Mouse (Mus musculus) hindbrain, embryonic 10.5 days (tissue): ENCODE data around the gene Ttc7b. TPM values are rescaled to one million over a fixed set of nuclear protein-coding genes. Genes with fewer than 3 reads are reported as not detected.

Experiments used
- DNase-seq: peaks from one replicate; pipeline ENCODE4 v3.0.0-alpha.2; 2017; ENCODE audit warnings: low spot score
- H3K27ac ChIP-seq: fragments of 300-500 bp; sonication (generic); 2 replicates; pipeline ENCODE4 v1.5.1; 2016; ENCODE audit warnings: mild to moderate bottlenecking, moderate library complexity
- H3K27me3 ChIP-seq: fragments of 300-500 bp; sonication (generic); 2 replicates; pipeline ENCODE4 v1.6.1; 2016; ENCODE audit warnings: mild to moderate bottlenecking; ENCODE audit not compliant: poor library complexity, insufficient read depth, severe bottlenecking
- H3K36me3 ChIP-seq: fragments of 300-500 bp; sonication (generic); 2 replicates; pipeline ENCODE4 v1.6.1; 2016; ENCODE audit warnings: mild to moderate bottlenecking, moderate library complexity
- H3K4me1 ChIP-seq: fragments of 300-500 bp; sonication (generic); replicated peaks from 2 replicates; pipeline ENCODE4 v1.6.1; 2016; ENCODE audit warnings: mild to moderate bottlenecking
- H3K4me3 ChIP-seq: fragments of 300-500 bp; sonication (generic); 2 replicates; pipeline ENCODE4 v1.5.1; 2016; ENCODE audit warnings: mild to moderate bottlenecking, moderate library complexity
- H3K9me3 ChIP-seq: fragments of 300-500 bp; sonication (generic); 2 replicates; pipeline ENCODE4 v1.6.1; 2016; ENCODE audit warnings: mild to moderate bottlenecking, moderate library complexity
- WGBS: fragments of 180-500 bp; shearing (Covaris S2); methylation state at CpG from one replicate; pipeline ENCODE4 v1.1.7; 2016; 5-methylcytosine and 5-hydroxymethylcytosine counted together
- polyA plus RNA-seq: library from polyadenylated mRNA; unstranded; fragments of >200 nt; fragmentation: Nextera tagmentation; extraction: Ambion mirVana; gene quantifications from 2 replicates; pipeline ENCODE4 v1.2.1, GENCODE M21; 2016

Gene Ttc7b
- polyA plus RNA-seq, 1 experiment from 2014 or later = 5.6 TPM

- H3K9me3 ChIP-seq = no peaks in the 10 kb centered on the region
- no peak overlapping the region for H3K4me3 ChIP-seq
- H3K27ac ChIP-seq = no peak overlapping the region; the same call in 1 of the 2 replicates
- H3K4me1 ChIP-seq = peaks cover 46% of the 10 kb centered on the region
- no peak for DNase-seq
- H3K27me3 ChIP-seq = no peaks in the 10 kb centered on the region
- WGBS = 81% methylated on average over 5 of the region's 5 CpGs
- H3K36me3 ChIP-seq = no peaks in the 10 kb centered on the region
These were observed 232.6 kb downstream of the Ttc7b start for GRCm38 (mm10) chr12:100288018-100288417.

DNA sequence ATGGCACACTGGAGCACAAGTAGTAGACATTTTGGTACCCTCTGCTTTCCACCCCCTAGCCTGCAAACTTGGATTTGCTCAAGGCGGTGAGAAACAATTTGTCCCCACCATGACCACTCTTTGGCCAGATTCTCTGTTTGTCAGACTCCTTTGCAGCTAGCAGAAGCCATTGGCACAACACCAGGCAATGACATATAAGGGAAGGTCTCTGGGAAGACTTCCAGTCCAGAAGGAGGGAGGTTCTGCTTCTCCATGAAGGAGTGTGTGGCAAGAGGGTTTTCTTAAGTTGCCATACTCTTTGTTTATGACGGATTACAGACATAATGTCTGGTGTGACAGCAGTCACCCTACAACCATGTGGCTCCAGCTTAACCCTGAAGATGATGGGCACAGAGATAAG, 233.1 kb downstream of the Ttc7b start:
- H3K9me3 ChIP-seq = no peaks in the 10 kb centered on the region
- H3K36me3 ChIP-seq = no peaks in the 10 kb centered on the region
- no peak overlapping the region for H3K27ac ChIP-seq
- H3K4me1 ChIP-seq = peaks cover 50% of the 10 kb centered on the region
- no peaks in the 10 kb centered on the region for H3K27me3 ChIP-seq
- WGBS = 96% methylated on average over 2 of the region's 2 CpGs
- H3K4me3 ChIP-seq = no peak overlapping the region
- DNase-seq = no peak

DNA sequence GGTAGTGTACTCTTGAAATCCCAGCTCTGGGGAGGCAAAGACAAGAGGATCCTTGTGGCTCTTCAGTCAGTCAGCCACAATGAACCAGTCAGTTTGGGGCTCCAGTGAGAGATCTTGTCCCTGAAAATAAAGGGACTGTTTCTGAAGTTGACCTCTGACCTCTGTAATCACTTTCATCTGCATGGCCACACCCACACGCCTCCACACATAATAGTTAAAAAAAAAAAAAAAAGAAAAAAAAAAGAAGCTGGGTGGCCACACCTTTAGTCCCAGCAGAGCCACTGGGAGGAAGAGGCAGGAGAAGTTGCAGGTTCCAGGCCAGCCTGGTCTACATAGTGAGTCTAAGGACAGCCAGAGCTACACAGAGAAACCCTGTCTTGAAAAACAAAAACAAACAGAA, 237.3 kb downstream of the Ttc7b start:
- Histone ChIP-seq H3K4me1 (peaks cover 45% of the 10 kb centered on the region), H3K9me3 (no peaks in the 10 kb centered on the region), H3K27me3 (no peaks in the 10 kb centered on the region), H3K27ac (peak overlapping the region; percentile 84), H3K36me3 (no peaks in the 10 kb centered on the region), H3K4me3 (no peak overlapping the region)
- no peak for DNase-seq
- WGBS = 24% methylated on average over 1 of the region's 1 CpGs

DNA sequence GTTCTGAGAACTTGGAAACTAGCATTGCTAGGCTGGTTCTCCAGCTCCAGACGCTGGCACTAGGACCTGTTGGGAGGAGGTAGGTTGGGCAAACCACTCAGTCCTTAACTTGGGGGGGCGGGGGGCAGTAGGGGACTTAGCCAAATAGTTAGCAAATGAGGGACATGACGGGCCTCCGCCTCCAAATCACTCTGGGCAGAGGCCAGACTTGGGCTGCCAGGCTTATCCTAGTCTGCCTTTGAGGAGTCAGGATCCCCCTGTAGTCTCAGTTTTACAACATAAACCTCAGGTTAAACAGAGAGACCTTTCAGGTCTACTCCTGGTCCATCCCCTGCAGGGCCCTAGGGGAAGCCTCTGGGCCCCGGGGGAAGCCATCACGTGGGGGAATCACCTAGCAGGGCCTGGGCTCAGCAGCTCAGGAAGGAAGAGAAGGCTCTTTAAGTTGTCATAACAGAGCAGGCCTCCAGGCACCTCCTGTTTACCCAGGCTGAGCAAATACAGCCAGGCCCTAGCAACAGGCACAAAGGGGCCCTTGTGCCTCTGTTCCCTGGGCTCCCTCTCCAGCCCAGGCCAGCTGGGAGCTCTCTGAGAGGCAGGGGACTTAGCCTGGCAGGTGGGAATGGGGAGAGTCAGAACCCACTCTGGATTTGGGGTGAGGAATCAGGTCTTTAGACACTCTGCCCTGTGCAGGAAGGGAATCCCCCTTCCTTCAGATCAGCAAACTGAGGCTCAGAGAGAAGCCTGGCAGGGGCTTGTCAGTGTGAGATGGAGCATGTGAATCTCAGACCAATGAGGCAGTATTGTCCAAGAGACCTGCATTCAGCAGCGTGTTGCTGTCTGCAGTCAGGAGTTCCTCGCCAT, 238.4 kb downstream of the Ttc7b start:
- Histone ChIP-seq H3K4me1 (peaks cover 51% of the 10 kb centered on the region), H3K9me3 (no peaks in the 10 kb centered on the region)
- 50% methylated on average over 8 of the region's 8 CpGs for WGBS

DNA sequence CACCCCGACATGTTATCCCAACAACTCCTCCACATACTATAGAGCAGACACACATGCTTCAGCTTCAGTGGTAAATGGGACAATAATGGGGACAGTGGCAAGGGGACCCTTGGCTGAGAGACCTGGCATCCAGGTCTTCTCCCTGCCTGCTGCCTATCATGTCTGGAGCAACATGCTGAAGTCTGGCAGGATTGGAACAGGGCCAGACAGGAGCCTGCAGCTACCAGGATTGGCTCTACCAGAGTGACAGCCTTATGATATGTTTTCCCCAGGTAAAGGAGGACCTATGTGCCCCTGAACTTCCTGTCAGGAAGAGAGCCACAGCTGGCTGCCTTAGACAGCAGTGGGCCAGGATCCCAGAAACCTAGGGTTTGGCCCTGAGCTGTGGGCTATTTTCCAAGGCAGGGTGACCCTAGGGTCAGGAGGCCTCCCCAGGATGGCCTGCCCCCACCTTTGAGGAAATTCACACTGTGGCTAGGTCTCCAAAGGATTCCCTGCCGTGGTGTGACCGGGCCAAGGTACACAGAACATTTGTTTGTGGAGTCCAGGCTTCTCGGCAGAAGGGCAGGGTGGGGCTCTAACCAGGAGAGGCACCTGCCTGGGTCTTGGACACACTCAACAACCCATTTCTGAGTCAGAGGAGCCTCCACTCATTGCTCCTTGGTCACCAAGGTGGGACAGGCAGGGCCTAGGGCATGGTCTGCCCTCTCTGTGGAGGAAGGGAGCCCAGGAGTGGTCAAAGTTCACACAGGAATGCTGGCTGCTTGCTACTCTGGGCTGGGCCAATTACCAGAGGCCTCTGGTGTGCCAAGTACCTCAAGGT, 239.4 kb downstream of the Ttc7b start:
- Histone ChIP-seq H3K36me3 (no peaks in the 10 kb centered on the region), H3K27me3 (no peaks in the 10 kb centered on the region), H3K4me3 (no peak overlapping the region), H3K4me1 (peaks cover 62% of the 10 kb centered on the region), H3K9me3 (no peaks in the 10 kb centered on the region), H3K27ac (peak overlapping the region; percentile 84)
- WGBS = 78% methylated on average over 4 of the region's 4 CpGs
- no peak for DNase-seq

More for the DNA sequence above, 238.4 kb downstream of the Ttc7b start:
- H3K4me3 ChIP-seq = no peak overlapping the region
- no peaks in the 10 kb centered on the region for H3K27me3 ChIP-seq
- no peaks in the 10 kb centered on the region for H3K36me3 ChIP-seq
- peak overlapping the region; percentile 84 for H3K27ac ChIP-seq
- peak; percentile 56 for DNase-seq

DNA sequence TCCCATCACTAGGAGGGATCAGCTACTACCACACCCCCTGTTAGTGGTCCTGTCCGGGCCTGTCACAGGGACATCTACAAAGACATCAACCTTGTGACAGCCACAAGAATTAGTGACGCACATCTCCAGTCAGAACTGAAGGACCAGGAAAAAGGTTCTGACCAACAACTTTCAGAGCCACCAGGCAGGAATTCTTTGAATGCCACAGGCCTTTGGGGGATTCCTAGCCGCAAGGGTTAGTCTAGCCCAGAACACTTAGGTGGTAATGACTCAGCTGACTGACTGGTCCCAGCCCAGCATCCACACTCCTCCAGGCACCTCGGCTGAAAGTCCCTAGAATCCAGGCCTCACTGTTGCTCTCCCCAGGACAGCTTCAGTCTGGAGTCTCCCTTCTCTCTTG, 240.7 kb downstream of the Ttc7b start:
- 71% methylated on average over 4 of the region's 4 CpGs for WGBS
- no peak for DNase-seq
- no peaks in the 10 kb centered on the region for H3K9me3 ChIP-seq
- H3K36me3 ChIP-seq = no peaks in the 10 kb centered on the region
- H3K27me3 ChIP-seq = no peaks in the 10 kb centered on the region
- no peak overlapping the region for H3K4me3 ChIP-seq
- H3K4me1 ChIP-seq = peaks cover 67% of the 10 kb centered on the region
- H3K27ac ChIP-seq = peak overlapping the region; percentile 1; the same call in 1 of the 2 replicates

- H3K27ac ChIP-seq = peak overlapping the region; percentile 81
These were observed 242.3 kb downstream of the Ttc7b start for GRCm38 (mm10) chr12:100278358-100278757.

DNA sequence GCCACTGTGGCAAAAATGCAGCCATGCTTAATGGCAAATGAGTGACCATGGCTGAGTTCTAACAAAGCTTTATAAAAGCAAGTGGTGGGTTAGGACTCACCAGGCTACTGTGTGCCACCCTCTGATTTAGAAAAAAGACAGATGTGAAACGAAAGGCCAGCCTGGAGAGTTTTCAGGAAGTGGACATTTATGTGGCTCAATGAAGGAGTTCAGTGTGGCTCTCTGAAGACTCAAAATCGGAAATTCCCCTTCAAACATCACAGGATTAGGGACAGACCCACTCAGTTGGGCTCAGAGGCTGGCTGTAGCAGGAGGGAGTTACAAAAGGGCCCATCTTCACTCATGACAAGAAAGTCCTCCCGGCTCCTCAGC, 243.1 kb downstream of the Ttc7b start:
- peaks cover 52% of the 10 kb centered on the region for H3K4me1 ChIP-seq
- no peak overlapping the region for H3K4me3 ChIP-seq
- H3K36me3 ChIP-seq = no peaks in the 10 kb centered on the region
- peak overlapping the region; percentile 81 for H3K27ac ChIP-seq
- no peaks in the 10 kb centered on the region for H3K27me3 ChIP-seq
- WGBS = 88% methylated on average over 3 of the region's 3 CpGs
- DNase-seq = no peak
- no peaks in the 10 kb centered on the region for H3K9me3 ChIP-seq

More at GRCm38 (mm10) chr12:100278358-100278757, 242.3 kb downstream of the Ttc7b start:
- Histone ChIP-seq H3K27me3 (no peaks in the 10 kb centered on the region), H3K4me1 (peaks cover 59% of the 10 kb centered on the region), H3K36me3 (no peaks in the 10 kb centered on the region), H3K9me3 (no peaks in the 10 kb centered on the region), H3K4me3 (no peak overlapping the region)
- 55% methylated on average over 8 of the region's 8 CpGs for WGBS
- no peak for DNase-seq

- Histone ChIP-seq H3K27me3 (no peaks in the 10 kb centered on the region), H3K36me3 (no peaks in the 10 kb centered on the region), H3K4me3 (no peak overlapping the region), H3K9me3 (no peaks in the 10 kb centered on the region), H3K4me1 (peaks cover 46% of the 10 kb centered on the region), H3K27ac (peak overlapping the region; percentile 81)
- WGBS = 66% methylated on average over 20 of the region's 20 CpGs
- peak; percentile 47 for DNase-seq
These were observed 243.8 kb downstream of the Ttc7b start for GRCm38 (mm10) chr12:100276607-100277533.

- WGBS = 87% methylated on average over 5 of the region's 5 CpGs
- DNase-seq = no peak
- no peaks in the 10 kb centered on the region for H3K36me3 ChIP-seq
- H3K27me3 ChIP-seq = no peaks in the 10 kb centered on the region
- no peaks in the 10 kb centered on the region for H3K9me3 ChIP-seq
- H3K4me1 ChIP-seq = peaks cover 36% of the 10 kb centered on the region
- no peak overlapping the region for H3K4me3 ChIP-seq
- H3K27ac ChIP-seq = peak overlapping the region; percentile 53
These were observed 244.8 kb downstream of the Ttc7b start for GRCm38 (mm10) chr12:100275850-100276249.

DNA sequence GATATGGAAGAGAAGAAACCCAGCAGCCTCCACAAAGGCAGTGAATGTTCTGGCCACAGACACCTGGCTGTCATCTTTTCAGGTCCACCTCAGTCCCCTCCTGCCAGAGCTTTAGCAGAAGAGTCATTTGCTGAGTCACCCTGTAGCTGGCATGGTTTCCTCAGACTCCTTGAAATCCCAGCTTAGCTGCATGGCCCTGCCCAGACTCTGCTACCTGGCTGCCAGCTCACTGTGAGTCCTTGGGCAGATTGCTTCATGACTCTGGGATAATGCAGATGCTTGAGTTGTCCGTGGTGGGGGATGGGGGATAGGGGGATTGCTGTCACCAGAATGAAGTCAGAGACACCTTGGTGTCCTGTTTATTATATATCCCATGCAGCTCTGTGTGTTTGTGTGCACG, 247.6 kb downstream of the Ttc7b start:
- H3K9me3 ChIP-seq = no peaks in the 10 kb centered on the region
- H3K4me3 ChIP-seq = no peak overlapping the region
- 81% methylated on average over 2 of the region's 2 CpGs for WGBS
- no peak for DNase-seq
- H3K27ac ChIP-seq = no peak overlapping the region
- H3K36me3 ChIP-seq = no peaks in the 10 kb centered on the region
- H3K27me3 ChIP-seq = no peaks in the 10 kb centered on the region
- H3K4me1 ChIP-seq = peaks cover 24% of the 10 kb centered on the region

- DNase-seq = no peak
- Histone ChIP-seq H3K27me3 (no peaks in the 10 kb centered on the region), H3K27ac (no peak overlapping the region), H3K4me3 (no peak overlapping the region), H3K4me1 (peaks cover 10% of the 10 kb centered on the region), H3K9me3 (no peaks in the 10 kb centered on the region), H3K36me3 (no peaks in the 10 kb centered on the region)
- WGBS = 87% methylated on average over 9 of the region's 9 CpGs
These were observed 250.5 kb downstream of the Ttc7b start for GRCm38 (mm10) chr12:100269967-100270662.
